Mouse (Mus musculus) C2C12 (cell line): Measurements from ENCODE around the gene Ptprn2.

Experiments
- CTCF ChIP-seq: IDR thresholded peaks from one replicate; pipeline ENCODE4 v1.5.1; 2011; ENCODE audit not compliant: control insufficient read depth, insufficient read depth, insufficient read length
- MAX ChIP-seq: IDR thresholded peaks from one replicate; pipeline ENCODE4 v1.6.1; 2011; ENCODE audit warnings: mild to moderate bottlenecking, control low read depth
- USF1 ChIP-seq: IDR thresholded peaks from one replicate; pipeline ENCODE4 v1.6.1; 2011; ENCODE audit warnings: low read depth, mild to moderate bottlenecking, control low read depth, moderate library complexity

DNA sequence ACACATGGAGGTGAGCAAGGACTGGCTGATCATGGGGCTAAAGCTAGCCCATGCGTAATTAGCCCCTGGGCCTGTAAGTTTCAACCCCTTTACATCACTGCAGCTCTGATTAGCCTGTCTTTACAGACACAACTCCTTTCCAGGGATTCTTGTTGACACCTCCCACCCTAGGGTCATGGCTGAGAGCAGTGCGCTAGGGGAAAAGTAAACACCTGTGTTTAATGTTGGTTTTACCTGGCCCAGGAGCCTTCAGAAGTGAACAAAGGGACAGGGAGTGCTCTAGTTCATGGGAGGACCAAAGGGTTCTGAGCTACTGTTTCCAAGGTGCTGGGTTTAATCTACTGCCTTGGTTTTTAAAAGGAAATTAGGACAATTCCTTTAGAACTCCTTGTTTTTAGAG lies 100.6 kb downstream of the Ptprn2 start:
- no peak for TF ChIP-seq CTCF
- TF ChIP-seq MAX = no peak
- no peak for TF ChIP-seq USF1
